8 mouse cellular contexts compared by ENCODE assay signal in the genomic region with DNA sequence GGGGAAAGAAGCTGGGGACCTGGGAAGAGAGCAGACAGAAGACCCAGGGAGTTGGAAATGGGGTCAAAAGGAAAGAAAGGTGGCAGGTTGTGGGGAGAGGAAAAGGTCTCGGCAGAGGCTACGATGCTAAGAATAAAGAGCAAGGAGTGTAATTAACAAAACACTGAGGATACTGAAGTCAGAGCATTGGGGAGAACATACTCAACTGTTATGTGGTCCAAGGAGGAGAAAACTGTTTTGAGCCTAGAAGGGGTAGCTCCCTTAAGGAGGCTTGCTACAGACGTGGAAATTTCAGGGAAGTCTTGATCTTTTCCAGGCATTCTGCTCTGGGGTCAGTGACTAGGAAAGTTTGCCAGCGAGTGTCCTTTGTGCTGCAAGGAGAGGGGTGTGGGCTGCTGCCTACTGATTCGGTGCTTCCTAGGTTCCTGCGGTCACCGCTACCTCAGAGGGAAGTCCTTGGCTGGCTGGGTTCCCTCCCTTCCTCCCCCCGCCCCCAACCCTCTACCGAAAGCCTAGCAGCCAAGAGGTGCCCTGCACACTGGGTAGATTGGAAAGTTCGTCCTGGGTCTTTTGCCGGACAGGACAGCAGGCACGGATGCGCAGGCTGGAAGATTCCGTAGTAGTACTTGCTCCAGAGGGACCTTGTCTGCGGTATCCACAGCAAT. TPM values are rescaled to one million over a fixed set of nuclear protein-coding genes. Genes with fewer than 3 reads are reported as not detected.
A peak's percentile ranks its signal among the peaks of the same experiment; 100 is the strongest.
DNase-seq lines count a peak whose midpoint lies in the region; ATAC-seq and TF ChIP-seq lines count a peak whose summit lies in the region.

No protein-coding gene starts in this region.

- peak overlapping the region; percentile 98 for H3K4me2 ChIP-seq in kidney, embryonic 14.5 days (replicated peaks; ENCODE audit: low read depth, low read length)
- peak overlapping the region; percentile 80 for H3K4me2 ChIP-seq in forebrain, embryonic 11.5 days (ENCODE audit: low read depth, low read length, severe bottlenecking)
- peak overlapping the region; percentile 94 for H3K4me2 ChIP-seq in limb, embryonic 14.5 days (replicated peaks; ENCODE audit: low read depth, low read length, severe bottlenecking)
- H3K4me2 ChIP-seq in stomach, embryonic 14.5 days (replicated peaks; ENCODE audit: low read depth, low read length), result peak overlapping the region; percentile 78

- H3K27me3 ChIP-seq in kidney, embryonic 14.5 days (ENCODE audit: control insufficient read depth, insufficient read depth, low read length), result peaks cover 9% of the 10 kb centered on the region; the same call in 1 of the 2 replicates
- no peaks in the 10 kb centered on the region for H3K27me3 ChIP-seq in forebrain, embryonic 11.5 days (ENCODE audit: control insufficient read depth, insufficient read depth, low read length)
- H3K27me3 ChIP-seq in limb, embryonic 14.5 days (ENCODE audit: control insufficient read depth, insufficient read depth, low read length), result no peaks in the 10 kb centered on the region
- no peaks in the 10 kb centered on the region for H3K27me3 ChIP-seq in stomach, embryonic 14.5 days (ENCODE audit: control insufficient read depth, insufficient read depth, low read length)

- H3K27ac ChIP-seq in kidney, embryonic 14.5 days (ENCODE audit: low read depth, low read length), result no peak overlapping the region
- H3K27ac ChIP-seq in forebrain, embryonic 11.5 days (ENCODE audit: low read depth, low read length), result peak overlapping the region; percentile 78
- no peak overlapping the region for H3K27ac ChIP-seq in limb, embryonic 14.5 days (replicated peaks; ENCODE audit: low read depth, low read length)
- H3K27ac ChIP-seq in stomach, embryonic 14.5 days (ENCODE audit: low read length), result no peak overlapping the region

- peak overlapping the region; percentile 63 for H3K4me3 ChIP-seq in kidney, embryonic 14.5 days (ENCODE audit: low read length)
- H3K4me3 ChIP-seq in forebrain, embryonic 11.5 days (ENCODE audit: low read depth, low read length), result peak overlapping the region; percentile 83
- H3K4me3 ChIP-seq in limb, embryonic 14.5 days (replicated peaks; ENCODE audit: low read length), result peak overlapping the region; percentile 66
- peak overlapping the region; percentile 56 for H3K4me3 ChIP-seq in stomach, embryonic 14.5 days (ENCODE audit: low read depth, low read length)

- under 1% methylated on average over 15 of the region's 15 CpGs for WGBS in kidney, embryonic 14.5 days
- WGBS in forebrain, embryonic 11.5 days, result under 1% methylated on average over 15 of the region's 15 CpGs
- WGBS in limb, embryonic 14.5 days, result 6% methylated on average over 14 of the region's 15 CpGs
- 4% methylated on average over 15 of the region's 15 CpGs for WGBS in stomach, embryonic 14.5 days

- TF ChIP-seq POLR2A in brain, embryonic 14.5 days (IDR thresholded peaks at IDR 0.05; ENCODE audit: borderline replicate concordance, extremely low read depth, insufficient read depth, insufficient read length, poor library complexity, severe bottlenecking), result no peak
- TF ChIP-seq POLR2A in limb, embryonic 14.5 days (IDR thresholded peaks at IDR 0.05; ENCODE audit: borderline replicate concordance, extremely low read depth, insufficient read depth, insufficient read length), result no peak

- no peak for DNase-seq in kidney, adult 18-20 months
- DNase-seq in brain, embryonic 14.5 days (ENCODE audit: low read depth), result peak; percentile 69
- peak; percentile 74 for DNase-seq in forebrain, embryonic 11.5 days (ENCODE audit: low spot score)
- no peak for DNase-seq in limb, embryonic 14.5 days (ENCODE audit: low spot score)
- DNase-seq in natural killer cell, adult 2 months (ENCODE audit: low spot score in 2 of 2), result no peak
- no peak for DNase-seq in left cerebral cortex, postnatal 10 days (ENCODE audit: extremely low spot score in 1 of 2, low spot score in 2 of 2)

- no peak for TF ChIP-seq CTCF in brain, embryonic 14.5 days (IDR thresholded peaks at IDR 0.05; ENCODE audit: borderline replicate concordance, extremely low read depth, insufficient read depth, insufficient read length)

- no peak for ATAC-seq in kidney, embryonic 14.5 days (ENCODE audit: low FRiP score, low TSS enrichment)
- ATAC-seq in forebrain, embryonic 11.5 days (replicated peaks; ENCODE audit: low FRiP score), result peak; percentile 15; the same call in 1 of the 2 replicates
- ATAC-seq in limb, embryonic 14.5 days (ENCODE audit: low FRiP score, low read depth), result no peak
- ATAC-seq in stomach, embryonic 14.5 days (ENCODE audit: insufficient number of reproducible peaks, insufficient read depth, low FRiP score, low read depth), result no peak

- no peaks in the 10 kb centered on the region; the same call in 1 of the 2 replicates for H3K4me1 ChIP-seq in kidney, embryonic 14.5 days (ENCODE audit: control insufficient read depth, insufficient read depth, low read length)
- H3K4me1 ChIP-seq in forebrain, embryonic 11.5 days (replicated peaks; ENCODE audit: control insufficient read depth, insufficient read depth, low read length), result peaks cover 11% of the 10 kb centered on the region
- peaks cover 6% of the 10 kb centered on the region; the same call in 1 of the 2 replicates for H3K4me1 ChIP-seq in limb, embryonic 14.5 days (ENCODE audit: control insufficient read depth, insufficient read depth, low read length)
- peaks cover 6% of the 10 kb centered on the region; the same call in 1 of the 2 replicates for H3K4me1 ChIP-seq in stomach, embryonic 14.5 days (ENCODE audit: control insufficient read depth, insufficient read depth, low read length)

- no peaks in the 10 kb centered on the region for H3K9me3 ChIP-seq in kidney, embryonic 14.5 days (ENCODE audit: control insufficient read depth, low read length)
- H3K9me3 ChIP-seq in forebrain, embryonic 11.5 days (ENCODE audit: control insufficient read depth, low read length), result no peaks in the 10 kb centered on the region
- H3K9me3 ChIP-seq in limb, embryonic 14.5 days (ENCODE audit: control insufficient read depth, low read length), result no peaks in the 10 kb centered on the region
- no peaks in the 10 kb centered on the region for H3K9me3 ChIP-seq in stomach, embryonic 14.5 days (ENCODE audit: control insufficient read depth, low read depth, low read length)

- H3K9ac ChIP-seq in kidney, embryonic 14.5 days (ENCODE audit: low read depth, low read length), result peak overlapping the region; percentile 51; the same call in 1 of the 2 replicates
- H3K9ac ChIP-seq in forebrain, embryonic 11.5 days (ENCODE audit: low read length), result peak overlapping the region; percentile 91
- peak overlapping the region; percentile 59 for H3K9ac ChIP-seq in limb, embryonic 14.5 days (ENCODE audit: low read depth, low read length, severe bottlenecking)
- H3K9ac ChIP-seq in stomach, embryonic 14.5 days (replicated peaks; ENCODE audit: low read depth, low read length), result peak overlapping the region; percentile 33

- H3K36me3 ChIP-seq in kidney, embryonic 14.5 days (ENCODE audit: control insufficient read depth, insufficient read depth, low read length), result no peaks in the 10 kb centered on the region
- no peaks in the 10 kb centered on the region for H3K36me3 ChIP-seq in forebrain, embryonic 11.5 days (ENCODE audit: control insufficient read depth, insufficient read depth, low read length)
- H3K36me3 ChIP-seq in limb, embryonic 14.5 days (ENCODE audit: control insufficient read depth, insufficient read depth, low read length), result no peaks in the 10 kb centered on the region
- H3K36me3 ChIP-seq in stomach, embryonic 14.5 days (ENCODE audit: control insufficient read depth, insufficient read depth, low read length), result no peaks in the 10 kb centered on the region

- intact Hi-C loops in left cerebral cortex, postnatal 10 days (cut with DNase I), result loop anchor here (10.0 kb wide), 3 partner anchors 174 to 706 kb away; no protein-coding TSS in a partner anchor

RNA-seq across cellular contexts. Expression of gene Lrrn1, which starts 1.2 kb away (rescaled TPM):
- polyA plus RNA-seq in kidney, embryonic 14.5 days (2014; fragmentation: Nextera tagmentation; extraction: Ambion mirVana), result 8.0 and 15.5 TPM in 2 replicates
- 57.1 and 79.2 TPM in 2 replicates for polyA plus RNA-seq in brain, embryonic 14.5 days (2012; rRNA removed)
- 223 and 228 TPM in 2 replicates for polyA plus RNA-seq in forebrain, embryonic 11.5 days (2014; fragmentation: Nextera tagmentation; extraction: Ambion mirVana)
- polyA plus RNA-seq in limb, embryonic 14.5 days (2012; rRNA removed), result 49.5 and 52.7 TPM in 2 replicates
- 61.3 and 65.0 TPM in 2 replicates for polyA plus RNA-seq in limb, embryonic 14.5 days (2014; fragmentation: Nextera tagmentation; extraction: Ambion mirVana)
- 9.3 and 11.2 TPM in 2 replicates for polyA plus RNA-seq in stomach, embryonic 14.5 days (2014; fragmentation: Nextera tagmentation; extraction: Ambion mirVana)
- total RNA-seq in left cerebral cortex, postnatal 10 days (2021), result 10 to 100 TPM; 40.0 to 45.4 TPM

Comparison
In these comparisons a context has a peak if more than half of its experiments do, and no peak if none do; other contexts are left out.
1. H3K9ac ChIP-seq: peak in every context shown above with its lines; median percentile 91 in forebrain, embryonic 11.5 days; 59 in limb, embryonic 14.5 days; 51 in kidney, embryonic 14.5 days; 33 in stomach, embryonic 14.5 days.
2. DNase-seq: peak in brain, embryonic 14.5 days (single experiment) and forebrain, embryonic 11.5 days (single experiment); none in kidney, adult 18-20 months (single experiment), limb, embryonic 14.5 days (single experiment), natural killer cell, adult 2 months (0 of 2) and left cerebral cortex, postnatal 10 days (0 of 2).
3. Peak in every context shown above with its lines, with median percentiles within 50 percentile points of each other: H3K4me2 ChIP-seq and H3K4me3 ChIP-seq.